Mouse (Mus musculus): ENCODE measurements at regions not wholly inside any gene's neighbourhood (a gene's known extent, or its start where the extent isn't known, plus 50 kb on each side); places are given as distances from the start of the nearest gene placed in this dataset.

DNA sequence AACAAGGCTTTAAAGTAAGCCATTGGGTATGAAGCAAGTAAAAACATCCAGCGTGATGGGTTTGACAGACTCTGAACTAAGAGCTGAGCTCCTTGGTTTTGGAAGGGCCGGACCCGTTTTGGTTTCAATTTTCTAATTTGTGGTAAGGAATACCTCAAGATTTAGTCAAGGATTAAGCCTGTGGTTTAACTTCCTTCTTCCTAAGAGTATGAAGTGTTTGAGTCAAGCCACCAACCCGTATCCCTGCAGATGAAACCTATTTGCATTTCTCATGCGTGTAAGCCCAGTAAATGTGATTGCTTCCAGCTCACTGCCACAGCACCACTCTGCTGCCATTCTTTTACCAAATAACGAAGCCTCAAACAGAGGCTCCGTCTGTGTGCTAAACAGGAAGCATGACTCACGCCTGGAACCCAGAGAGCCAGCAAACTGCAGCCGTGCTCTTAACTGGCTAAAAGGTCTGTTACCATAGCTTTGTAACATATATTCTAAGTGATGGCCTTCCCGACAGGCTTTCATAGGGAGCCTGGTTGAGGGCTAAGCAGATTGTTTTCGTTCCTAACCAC is 149.7 kb downstream of the Etv1 start:
- DNase-seq (ENCODE audit: low spot score in 2 of 2): no peak

DNA sequence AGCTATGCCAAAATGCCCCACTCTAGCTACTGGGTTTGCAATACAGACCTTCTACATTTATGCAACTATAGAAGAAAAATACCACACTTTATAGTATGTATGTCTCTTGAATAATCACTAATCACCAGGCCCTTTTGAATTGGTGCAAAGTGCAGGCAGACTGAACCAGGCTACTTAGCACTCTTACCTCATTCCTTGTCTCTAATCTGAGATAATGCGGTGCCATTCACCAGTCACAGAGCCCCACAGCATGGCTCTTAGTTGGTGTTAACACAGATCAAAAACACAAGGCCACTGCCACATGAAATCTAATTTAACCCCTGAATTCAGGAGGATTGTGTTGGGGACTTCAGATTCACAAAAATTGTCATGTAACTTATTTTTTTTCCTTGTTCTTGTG is 150.5 kb downstream of the Etv1 start:
- DNase-seq (ENCODE audit: low spot score in 2 of 2): no peak

DNA sequence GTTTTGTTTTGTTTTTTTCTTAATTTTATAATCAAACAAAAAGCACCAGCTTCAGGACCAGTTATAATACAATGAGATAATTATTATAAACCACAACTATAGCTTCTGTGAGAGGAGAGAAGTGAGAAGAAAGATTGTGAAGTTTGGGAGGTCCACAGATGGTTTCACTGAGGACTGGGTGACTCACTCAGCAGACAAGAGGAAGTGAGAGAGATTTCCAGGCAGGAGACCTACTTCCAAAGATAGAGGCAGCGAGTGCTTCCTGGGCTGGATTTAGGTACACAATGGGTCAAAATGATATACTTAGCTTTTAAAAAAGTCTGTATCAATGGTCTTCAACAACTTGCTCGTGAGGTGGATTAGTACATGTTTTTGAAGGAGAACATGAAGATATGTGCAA is 152.6 kb downstream of the Etv1 start:
- DNase-seq (ENCODE audit: low spot score in 2 of 2): no peak

DNA sequence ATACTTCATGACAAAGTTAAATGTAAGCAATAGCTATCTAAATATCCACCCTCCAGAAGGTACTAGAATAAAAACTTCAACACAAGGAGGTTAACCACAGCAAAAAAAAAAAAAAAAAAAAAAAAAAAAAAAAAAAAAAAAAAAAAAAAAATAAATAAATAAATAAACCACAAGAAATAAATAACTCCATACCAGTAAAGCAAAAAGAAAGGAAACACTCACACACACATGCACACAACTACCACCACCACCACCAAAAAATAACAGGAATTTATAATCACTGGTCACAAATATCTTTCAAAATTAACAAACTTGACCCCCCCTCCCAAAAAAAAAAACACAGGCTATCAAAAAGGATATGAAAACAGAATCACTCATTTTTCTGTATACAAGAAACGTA is 180.4 kb downstream of the Etv1 start:
- no peak for DNase-seq (ENCODE audit: low spot score in 2 of 2)

DNA sequence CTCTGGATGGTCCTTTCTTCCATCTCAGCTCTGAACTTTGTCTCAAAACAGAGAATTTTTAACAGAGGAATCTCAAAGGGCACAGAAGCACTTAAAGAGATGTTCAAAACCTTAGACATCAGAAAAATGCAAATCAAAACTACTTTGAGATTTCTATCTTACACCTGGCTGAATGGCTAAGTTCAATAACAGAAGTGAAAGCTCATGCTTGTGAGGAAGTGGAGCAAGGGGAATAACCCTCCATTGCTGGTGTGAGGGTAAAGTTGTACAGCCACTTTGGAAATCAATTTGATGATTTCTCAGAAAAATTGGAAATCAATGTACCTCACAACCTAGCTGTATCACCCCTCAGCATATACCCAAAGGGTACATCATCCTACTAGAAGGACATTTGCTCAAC is 183.1 kb downstream of the Etv1 start:
- no peak for DNase-seq (ENCODE audit: low spot score in 2 of 2)

DNA sequence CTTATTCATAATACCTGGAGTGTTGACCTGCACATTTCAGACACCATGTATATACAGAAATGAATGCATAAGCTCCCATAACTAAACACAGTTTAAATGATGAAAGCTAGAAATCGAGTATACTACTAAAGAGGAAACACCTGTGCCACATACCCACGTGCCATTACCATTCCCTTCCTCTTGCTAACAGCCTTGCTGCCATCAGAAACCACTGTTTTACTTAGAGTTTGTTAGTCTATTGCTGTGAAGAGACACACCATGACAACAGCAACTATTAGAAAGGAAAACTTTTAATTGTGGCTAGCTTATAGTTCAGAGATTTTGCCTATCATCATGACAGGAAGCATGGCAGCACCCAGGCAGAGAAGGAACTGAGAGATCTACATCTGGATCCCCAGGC is 191.2 kb downstream of the Etv1 start:
- no peak for DNase-seq (ENCODE audit: low spot score in 2 of 2)

DNA sequence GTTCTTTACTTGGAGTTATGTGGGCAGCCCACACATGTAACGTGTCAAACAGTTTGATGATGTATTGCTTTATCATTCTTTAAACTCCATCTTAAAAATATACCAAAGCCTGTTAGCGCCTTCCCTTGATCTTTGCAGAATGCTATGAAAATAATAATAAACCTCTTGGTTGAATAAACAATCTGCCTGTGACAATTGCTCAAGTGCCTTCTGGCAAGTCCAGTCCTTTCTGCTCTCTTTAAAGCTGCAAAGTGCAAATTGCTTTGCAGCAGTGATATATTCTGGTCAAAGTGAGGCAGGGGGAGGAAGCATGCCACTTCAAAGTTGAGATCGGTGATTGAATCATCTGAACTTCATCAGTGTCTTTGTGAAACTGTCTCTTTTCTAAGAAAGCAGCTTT is 193.0 kb downstream of the Etv1 start:
- DNase-seq (ENCODE audit: low spot score in 2 of 2): no peak

DNA sequence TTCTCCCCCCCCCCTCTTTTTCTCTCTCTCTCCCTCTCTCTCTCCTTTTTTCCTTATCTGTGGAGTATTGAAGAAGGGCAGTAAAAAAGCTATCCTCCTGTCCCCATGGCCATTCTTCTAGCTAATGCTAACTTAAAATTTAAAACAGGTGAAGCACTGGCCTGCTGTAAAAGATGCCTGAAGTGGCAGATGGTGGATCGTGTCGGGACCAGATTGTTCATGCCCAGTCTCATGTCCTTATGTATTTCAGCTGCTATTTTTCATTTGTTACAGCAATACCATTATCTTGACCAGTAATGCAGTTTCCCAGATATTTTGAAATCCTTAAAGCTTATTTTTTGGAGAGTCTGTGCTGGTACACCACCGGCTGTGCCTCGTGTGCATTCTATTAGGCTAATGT is 196.3 kb downstream of the Etv1 start:
- no peak for DNase-seq (ENCODE audit: low spot score in 2 of 2)

DNA sequence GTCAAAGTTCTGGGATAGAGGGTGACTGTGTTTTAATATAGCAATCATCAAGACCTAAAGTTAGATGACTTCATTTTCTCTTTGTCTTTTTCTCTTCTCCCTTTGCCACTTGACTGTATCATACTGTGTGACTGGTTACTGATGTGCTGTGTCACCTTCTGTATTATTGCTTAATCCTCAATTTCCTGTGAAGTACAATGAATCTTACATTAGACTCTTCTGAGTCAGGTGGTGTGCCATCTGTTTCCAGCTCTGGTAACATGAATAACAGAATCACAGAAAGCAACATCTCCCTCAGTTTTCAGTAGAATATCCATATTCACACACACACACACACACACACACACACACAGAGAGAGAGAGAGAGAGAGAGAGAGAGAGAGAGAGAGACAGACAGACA is 203.2 kb downstream of the Etv1 start:
- no peak for DNase-seq (ENCODE audit: low spot score in 2 of 2)

DNA sequence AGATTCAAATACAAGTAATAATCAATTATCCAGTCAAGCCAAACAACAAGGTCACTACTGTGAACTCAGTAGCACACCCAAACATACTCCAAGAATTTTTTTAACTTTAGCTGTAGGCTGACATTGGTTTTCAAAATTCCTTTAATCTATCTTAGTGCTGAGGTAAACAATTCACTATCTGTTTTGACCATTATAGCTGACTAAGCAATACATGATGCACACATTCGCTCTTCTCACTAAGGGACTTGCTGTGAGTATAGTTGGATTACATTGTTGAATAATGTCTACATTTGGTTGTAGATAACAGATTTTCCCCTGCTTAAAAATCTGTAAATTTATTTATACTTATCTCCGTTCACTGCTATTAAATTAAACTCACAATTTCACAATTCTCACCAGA is 206.7 kb downstream of the Etv1 start:
- no peak for DNase-seq (ENCODE audit: low spot score in 2 of 2)

DNA sequence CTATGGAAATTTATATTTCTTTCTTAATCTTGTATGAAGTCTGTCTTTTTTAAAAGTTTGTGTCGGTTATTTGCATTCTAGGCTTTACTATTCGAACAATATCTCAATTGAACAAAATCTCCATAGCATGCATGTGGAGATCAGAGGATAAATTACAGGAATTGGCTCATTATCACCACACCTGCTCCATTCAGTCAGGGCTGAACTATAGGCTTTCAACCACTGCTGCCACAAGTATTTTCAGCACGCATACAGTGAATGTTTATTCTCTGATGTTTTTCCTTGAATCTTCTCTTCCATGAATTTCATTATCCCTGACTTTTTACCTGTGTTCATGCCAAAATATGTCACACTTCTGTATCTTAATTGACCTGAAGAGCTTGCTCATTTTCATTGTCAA is 207.2 kb downstream of the Etv1 start:
- no peak for DNase-seq (ENCODE audit: low spot score in 2 of 2)

DNA sequence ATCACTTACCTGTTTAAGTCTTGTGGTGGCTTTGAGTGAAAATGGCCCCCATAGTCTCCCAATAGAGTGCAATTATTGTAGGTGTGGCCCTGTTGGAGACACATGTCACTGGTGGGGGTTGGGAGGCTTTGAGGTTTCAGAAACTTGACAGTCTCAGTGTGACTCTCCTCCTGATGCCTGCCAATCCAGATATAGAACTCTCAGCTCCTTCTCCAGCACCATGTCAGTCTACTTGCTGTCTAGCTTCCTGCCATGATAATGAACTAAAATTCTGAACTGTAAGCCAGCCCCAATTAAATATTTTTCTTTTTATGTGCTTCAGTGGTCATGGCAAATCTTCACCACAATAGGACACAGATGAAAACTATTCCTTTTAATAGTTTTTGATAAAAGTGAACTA is 208.1 kb downstream of the Etv1 start:
- DNase-seq (ENCODE audit: low spot score in 2 of 2): no peak

DNA sequence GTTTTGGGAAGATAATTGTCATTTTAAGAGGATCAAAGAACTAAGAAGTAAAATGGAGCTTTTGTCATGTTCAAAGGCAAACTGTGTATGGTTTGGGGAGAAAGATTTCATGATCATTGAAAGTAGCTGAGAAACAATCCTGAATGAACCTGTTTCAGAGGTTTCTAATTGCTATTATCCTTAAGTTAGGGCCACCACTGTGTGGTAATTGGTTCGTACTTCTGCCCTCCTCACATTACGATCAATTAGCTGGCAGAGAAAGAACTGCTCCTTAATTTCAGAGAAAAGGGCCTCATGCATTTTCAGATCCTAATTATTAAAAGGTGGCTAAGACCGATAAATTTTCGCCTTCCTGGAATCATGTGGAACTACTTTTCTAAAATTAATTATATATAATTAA is 208.6 kb downstream of the Etv1 start:
- no peak for DNase-seq (ENCODE audit: low spot score in 2 of 2)

DNA sequence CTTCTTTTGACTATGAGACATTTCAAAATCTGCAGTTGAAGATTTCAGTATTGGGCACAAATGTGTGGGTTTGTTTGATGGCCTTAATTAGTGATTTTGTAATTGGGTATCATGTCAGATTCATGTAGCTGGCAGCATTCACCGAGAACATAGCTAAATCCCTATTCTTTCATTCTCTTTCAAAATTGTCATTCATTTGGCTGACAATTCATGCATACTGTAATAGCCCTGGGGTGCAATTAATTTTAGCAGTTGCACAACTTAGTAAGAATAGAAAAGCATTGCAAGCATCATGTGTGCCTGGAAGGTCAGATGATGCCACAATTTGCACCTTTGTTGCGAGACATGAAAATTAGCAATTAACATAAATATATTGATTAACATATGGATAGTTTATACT is 248.0 kb downstream of the Etv1 start:
- no peak for DNase-seq (ENCODE audit: low spot score in 2 of 2)

DNA sequence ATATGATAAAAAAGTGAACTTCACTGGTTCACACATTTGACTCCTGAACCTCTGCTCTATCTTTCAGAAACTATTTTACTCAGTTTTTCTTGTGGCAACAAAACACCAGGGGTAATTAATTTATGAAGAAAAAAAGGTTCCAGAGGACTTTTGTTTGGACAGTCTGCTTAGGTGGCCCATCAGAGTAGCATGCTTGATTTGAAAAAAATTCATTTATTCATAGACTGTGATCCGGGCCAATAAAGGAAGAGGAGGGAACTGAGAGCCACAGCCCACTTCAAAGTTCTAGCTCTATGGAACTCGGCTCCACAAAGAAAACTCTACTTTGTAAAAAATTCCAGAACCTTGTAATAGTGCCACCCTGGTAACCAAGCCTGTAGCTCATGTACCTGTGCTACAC is 248.8 kb downstream of the Etv1 start:
- DNase-seq (ENCODE audit: low spot score in 2 of 2): no peak

DNA sequence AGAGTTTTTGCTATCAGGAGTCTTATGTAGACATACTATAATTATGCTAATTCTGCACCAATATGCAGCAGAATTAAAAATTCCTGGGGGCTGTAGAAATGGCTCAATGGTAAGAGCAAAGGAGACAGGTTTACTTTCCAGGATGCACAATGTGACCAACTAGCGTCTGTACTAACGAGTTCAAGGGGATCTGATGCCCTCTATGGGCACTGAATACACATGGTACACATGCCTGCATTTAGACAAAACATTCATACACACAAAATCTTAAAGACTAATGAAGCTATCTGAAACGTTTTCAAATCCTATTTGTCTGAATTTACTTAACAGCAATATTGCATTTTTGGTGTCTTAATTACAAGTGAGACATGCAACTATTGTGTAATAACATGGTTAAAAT is 254.8 kb downstream of the Etv1 start:
- no peak for DNase-seq (ENCODE audit: low spot score in 2 of 2)

DNA sequence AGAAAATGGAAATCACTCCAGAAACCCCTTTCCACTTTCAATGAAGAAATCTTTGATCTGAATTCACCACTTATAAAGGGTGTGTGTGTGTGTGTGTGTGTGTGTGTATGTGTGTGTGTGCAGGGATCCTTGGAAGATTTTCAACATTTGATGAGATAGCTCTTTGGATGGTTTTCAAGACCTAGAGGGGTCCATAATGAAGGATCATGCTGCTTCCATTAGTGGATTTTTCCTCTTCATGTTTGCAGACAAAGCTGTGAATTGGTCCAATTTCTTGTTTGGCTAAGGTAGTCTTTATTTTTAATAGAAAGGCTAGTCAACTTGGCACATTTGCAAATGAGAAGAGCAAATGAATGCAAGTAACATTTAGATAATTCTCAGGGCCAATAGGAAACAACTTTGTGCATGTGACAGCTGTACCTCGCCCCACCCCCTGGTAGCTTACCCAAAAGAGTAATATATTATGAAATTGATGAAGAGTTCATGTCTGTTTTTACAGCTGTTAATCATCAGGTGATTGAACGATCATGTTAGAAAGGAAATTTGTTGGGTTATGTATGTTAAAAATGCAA is 257.4 kb downstream of the Etv1 start:
- no peak for DNase-seq (ENCODE audit: low spot score in 2 of 2)

DNA sequence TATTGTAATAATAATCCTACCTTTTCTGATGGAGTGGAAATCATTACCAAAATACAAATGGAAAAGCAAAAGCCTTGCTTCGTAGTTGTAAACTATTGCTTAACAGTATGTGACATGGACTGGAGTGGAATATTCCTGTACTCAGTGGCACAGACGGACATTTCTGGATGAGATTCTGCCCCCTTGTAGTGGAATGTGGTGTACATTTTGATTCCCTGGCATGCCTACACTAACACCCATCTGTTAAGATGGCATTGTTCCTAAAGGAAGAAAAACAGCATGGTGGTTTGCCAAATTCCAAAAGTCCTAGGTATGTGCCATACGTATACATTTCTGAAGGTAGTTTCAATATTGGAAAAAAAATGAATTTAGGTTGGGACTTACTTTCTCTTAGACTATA is 258.9 kb downstream of the Etv1 start:
- no peak for DNase-seq (ENCODE audit: low spot score in 2 of 2)

DNA sequence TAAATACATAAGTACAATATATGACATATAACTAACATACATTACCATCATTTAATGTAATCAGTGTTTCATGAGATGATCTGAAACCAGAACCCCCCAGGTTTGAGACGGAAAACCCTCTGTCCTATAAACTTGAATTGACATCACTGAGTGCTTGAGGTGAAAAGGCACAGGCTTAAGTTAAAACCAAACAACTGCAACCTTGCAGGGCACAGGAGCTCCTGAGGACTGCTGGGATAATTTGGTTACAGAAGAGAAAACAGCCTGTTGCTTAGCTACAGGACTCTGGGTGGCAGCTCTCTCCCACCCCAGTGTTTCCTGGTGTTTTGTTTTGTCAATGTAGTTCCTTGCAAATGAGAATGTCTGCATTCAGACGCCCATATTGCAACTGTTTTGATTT is 259.5 kb downstream of the Etv1 start:
- DNase-seq (ENCODE audit: low spot score in 2 of 2): no peak

DNA sequence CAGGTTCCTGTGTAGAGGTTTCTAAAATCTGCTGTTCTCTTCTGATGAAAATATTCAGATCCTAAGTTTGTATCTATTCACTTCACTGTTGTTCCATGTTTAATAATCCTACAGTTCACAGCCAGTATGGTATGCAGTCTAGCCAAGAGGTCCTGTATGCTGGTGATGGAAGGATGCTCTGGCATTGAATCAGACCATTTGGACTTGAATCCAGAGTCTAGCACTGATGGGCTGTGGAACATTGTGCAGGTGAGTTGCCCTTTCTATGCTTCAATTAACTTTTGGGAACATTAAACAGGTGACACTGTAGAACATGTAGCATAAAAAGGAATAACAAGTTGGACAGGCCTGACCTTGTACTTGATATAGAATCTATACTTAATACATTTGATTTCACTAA is 267.9 kb downstream of the Etv1 start:
- no peak for DNase-seq (ENCODE audit: low spot score in 2 of 2)

DNA sequence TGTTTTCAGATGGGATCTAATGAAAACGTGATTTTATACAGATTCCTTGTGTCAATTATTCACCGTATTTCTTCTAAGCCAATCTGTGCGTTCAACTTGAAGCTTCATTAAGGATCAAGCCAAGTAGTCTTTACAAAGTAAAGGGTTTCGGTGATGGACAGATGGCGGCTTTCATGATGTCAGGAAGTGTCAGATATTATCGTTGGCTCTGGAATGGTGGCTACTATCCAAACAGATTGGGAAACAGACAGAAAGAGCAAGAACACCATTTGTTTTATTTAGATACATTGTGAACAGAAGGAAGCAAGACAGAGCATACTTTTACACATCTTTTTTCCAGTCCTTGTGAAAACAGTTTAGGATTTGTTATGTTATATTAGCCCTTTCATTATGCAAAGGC is 269.3 kb downstream of the Etv1 start:
- no peak for DNase-seq (ENCODE audit: low spot score in 2 of 2)

DNA sequence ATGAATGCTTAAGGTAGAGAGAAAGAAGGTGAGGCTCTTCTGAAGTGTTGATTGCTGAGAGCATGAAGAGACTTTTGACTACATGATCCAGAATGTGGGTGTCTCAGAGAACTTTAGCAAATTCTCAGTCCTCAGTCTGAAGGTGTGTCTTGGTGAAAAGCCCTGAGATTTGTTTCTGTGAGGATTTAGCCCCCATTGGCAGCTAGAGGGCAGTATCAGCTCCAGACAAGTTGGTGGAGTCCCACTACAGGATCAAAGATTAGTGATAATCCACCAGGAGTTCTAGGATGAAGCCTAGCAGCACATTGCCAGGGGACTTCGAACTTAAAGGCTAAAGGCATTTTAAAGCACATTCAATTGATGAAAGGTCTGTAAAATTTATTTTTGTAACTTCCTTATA is 269.8 kb downstream of the Etv1 start:
- DNase-seq (ENCODE audit: low spot score in 2 of 2): no peak

DNA sequence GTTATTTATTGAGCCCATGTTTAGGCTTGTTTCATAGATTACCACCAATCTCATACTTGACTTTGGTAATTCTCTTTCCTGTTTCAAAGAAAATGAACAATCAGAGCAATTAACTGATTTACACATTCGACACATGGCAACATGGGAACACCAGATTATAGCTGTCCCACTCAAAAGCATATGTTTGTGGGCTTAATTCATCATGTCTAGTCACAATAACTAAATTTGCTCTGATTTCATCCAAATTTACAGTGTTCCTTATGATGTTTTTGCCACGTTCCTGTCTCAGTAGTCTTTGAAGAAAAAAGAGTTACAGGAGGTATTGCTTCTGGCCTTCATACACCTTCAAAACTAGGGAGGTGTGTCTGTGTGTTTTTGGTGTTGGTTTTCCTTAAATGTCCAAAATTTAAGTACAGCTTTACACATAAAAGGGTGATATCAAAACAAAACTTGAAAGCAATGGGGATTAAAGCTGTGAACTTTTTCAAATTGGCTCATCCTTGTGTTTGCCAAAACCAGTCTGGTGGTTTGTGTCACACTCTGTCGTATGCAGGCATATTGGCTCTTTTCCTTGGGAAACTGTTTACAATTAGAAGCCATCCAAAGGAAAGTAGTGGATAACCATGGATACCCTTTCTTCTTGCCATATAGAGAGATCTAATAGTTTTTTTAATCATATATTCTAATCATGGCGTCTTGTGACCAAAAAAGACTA is 291.3 kb downstream of the Etv1 start:
- DNase-seq (ENCODE audit: low spot score in 2 of 2): no peak

All from frontal cortex, postnatal 10 days (tissue).